Mouse (Mus musculus): Measurements from ENCODE around the gene Arfgef2.

Arfgef2 gene

GRCm38 (mm10) chr2:166909729-166910128 is 104.3 kb downstream of the Arfgef2 start:
- no peak for DNase-seq

- DNase-seq = no peak
Observed at GRCm38 (mm10) chr2:166910536-166910935, 105.1 kb downstream of the Arfgef2 start.

GRCm38 (mm10) chr2:166923971-166924370 is 118.6 kb downstream of the Arfgef2 start:
- DNase-seq = no peak

- DNase-seq = no peak
Observed at GRCm38 (mm10) chr2:166933943-166934342, 128.6 kb downstream of the Arfgef2 start.

- no peak for DNase-seq
Observed at GRCm38 (mm10) chr2:166934416-166934815, 129.0 kb downstream of the Arfgef2 start.

GRCm38 (mm10) chr2:166935582-166935981 is 130.2 kb downstream of the Arfgef2 start:
- DNase-seq = no peak

GRCm38 (mm10) chr2:166936166-166936565 is 130.8 kb downstream of the Arfgef2 start:
- DNase-seq = no peak

- no peak for DNase-seq
Observed at GRCm38 (mm10) chr2:166943146-166943545, 137.8 kb downstream of the Arfgef2 start.

- DNase-seq = no peak
Observed at GRCm38 (mm10) chr2:166944346-166944745, 139.0 kb downstream of the Arfgef2 start.

GRCm38 (mm10) chr2:166945456-166945855 is 140.1 kb downstream of the Arfgef2 start:
- DNase-seq = no peak

Data from cerebellum, adult 9-10 months (tissue).